Mouse (Mus musculus) stomach, postnatal 0 days (tissue): ENCODE results near the gene Olfr569. TPM values are rescaled to one million over a fixed set of nuclear protein-coding genes. Genes with fewer than 3 reads are reported as not detected.

Experiments used
- ATAC-seq: fragments of 200-750 bp; cut with Nextera tagmentation; 2 replicates; pipeline ENCODE4 v1.8.0; 2017; ENCODE audit not compliant: low FRiP score, low TSS enrichment
- DNase-seq: peaks from one replicate; pipeline ENCODE4 v3.0.0-alpha.2; 2016; ENCODE audit warnings: low spot score
- H3K27ac ChIP-seq: fragments of 300-500 bp; sonication (generic); replicated peaks from 2 replicates; pipeline ENCODE4 v1.5.1; 2014; ENCODE audit warnings: mild to moderate bottlenecking, control low read depth
- H3K27me3 ChIP-seq: fragments of 300-500 bp; sonication (generic); 2 replicates; pipeline ENCODE4 v1.6.1; 2014; ENCODE audit warnings: low read length; ENCODE audit not compliant: control insufficient read depth, insufficient read depth
- H3K36me3 ChIP-seq: fragments of 300-500 bp; sonication (generic); 2 replicates; pipeline ENCODE4 v1.6.1; 2014; ENCODE audit warnings: low read length, mixed read lengths; ENCODE audit not compliant: control insufficient read depth, insufficient read depth
- H3K4me1 ChIP-seq: fragments of 300-500 bp; sonication (generic); replicated peaks from 2 replicates; pipeline ENCODE4 v1.6.1; 2014; ENCODE audit warnings: antibody characterized with exemption; ENCODE audit not compliant: control insufficient read depth, insufficient read depth
- H3K4me2 ChIP-seq: fragments of 300-500 bp; sonication (generic); replicated peaks from 2 replicates; pipeline ENCODE4 v1.6.1; 2014; ENCODE audit warnings: low read depth, mild to moderate bottlenecking, control low read depth, moderate library complexity
- H3K4me3 ChIP-seq: fragments of 300-500 bp; sonication (generic); 2 replicates; pipeline ENCODE4 v1.5.1; 2014; ENCODE audit warnings: low read depth, low read length, control low read depth
- H3K9ac ChIP-seq: fragments of 300-500 bp; sonication (generic); 2 replicates; pipeline ENCODE4 v1.6.1; 2014; ENCODE audit warnings: mild to moderate bottlenecking, low read length, control low read depth, mixed read lengths
- H3K9me3 ChIP-seq: fragments of 300-500 bp; sonication (generic); 2 replicates; pipeline ENCODE4 v1.6.1; 2016; ENCODE audit warnings: low read length; ENCODE audit not compliant: control insufficient read depth
- CTCF ChIP-seq: IDR thresholded peaks from 2 replicates; pipeline ENCODE4 v1.5.1; 2016; ENCODE audit warnings: antibody characterized with exemption, low read depth, mild to moderate bottlenecking, moderate library complexity
- EP300 ChIP-seq: optimal IDR thresholded peaks from 2 replicates; pipeline ENCODE3; 2016; ENCODE audit warnings: antibody characterized with exemption
- WGBS: fragments of 180-500 bp; shearing (Covaris S2); extraction: QIAGEN DNeasy Blood & Tissue Kit; methylation state at CpG from one replicate; pipeline ENCODE4 v1.1.7; 2014; 5-methylcytosine and 5-hydroxymethylcytosine counted together
- polyA plus RNA-seq: library from polyadenylated mRNA; unstranded; fragments of >200 nt; fragmentation: Nextera tagmentation; extraction: Ambion mirVana; gene quantifications from 2 replicates; pipeline ENCODE4 v1.2.1, GENCODE M21; 2015

Gene Olfr569
- polyA plus RNA-seq, 1 experiment from 2014 or later = not detected

DNA sequence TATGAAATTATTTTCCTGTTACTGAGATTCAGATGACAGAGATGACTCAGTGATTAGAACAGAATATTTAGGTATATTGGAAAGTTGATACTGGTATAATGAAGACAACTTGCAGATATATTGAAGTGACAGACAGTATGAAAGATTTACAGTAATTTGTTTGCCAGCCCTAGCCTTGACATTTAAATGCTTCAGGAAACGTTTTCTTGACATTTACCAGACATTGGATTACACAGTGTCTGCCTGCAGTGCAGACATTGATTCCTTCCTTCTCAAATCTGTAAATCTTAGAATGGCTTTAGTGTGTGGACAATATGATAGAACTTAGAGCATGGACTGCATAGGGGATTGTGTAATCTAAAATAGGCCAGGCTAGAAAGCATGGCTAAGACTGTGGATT lies 24.6 kb upstream of the Olfr569 start:
- Histone ChIP-seq H3K9ac (no peak overlapping the region), H3K27me3 (no peaks in the 10 kb centered on the region), H3K27ac (no peak overlapping the region), H3K4me2 (no peak overlapping the region), H3K4me1 (no peaks in the 10 kb centered on the region), H3K9me3 (no peaks in the 10 kb centered on the region), H3K4me3 (no peak overlapping the region), H3K36me3 (no peaks in the 10 kb centered on the region)
- TF ChIP-seq CTCF = no peak
- DNase-seq (no peak), ATAC-seq (no peak)
- WGBS = 24% methylated on average over 1 of the region's 1 CpGs

DNA sequence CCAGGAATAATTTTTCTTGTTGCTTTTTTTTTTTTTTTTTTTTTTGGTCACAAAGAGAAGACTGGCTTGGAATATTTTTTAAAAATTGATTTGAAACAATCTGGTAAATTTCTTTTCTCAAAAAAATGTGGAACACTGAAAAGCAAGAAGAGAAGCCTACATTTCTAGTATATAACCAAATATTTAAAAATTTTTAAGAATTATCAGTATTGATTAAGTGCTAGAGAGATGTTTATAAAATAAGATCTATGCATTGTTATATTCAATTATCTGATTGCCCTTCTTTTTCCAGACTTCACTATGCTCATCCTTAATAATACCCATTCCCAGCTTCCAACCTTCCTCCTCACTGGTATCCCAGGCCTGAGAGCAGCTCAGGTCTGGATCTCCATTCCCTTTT lies 13.9 kb downstream of the Olfr569 start, which contains the start of gene Olfr568:
TSS of gene Olfr568 (plus strand) at position 301 of the 400 bp plus-strand sequence.
- no peaks in the 10 kb centered on the region for H3K9me3 ChIP-seq
- H3K4me2 ChIP-seq = no peak within 1 kb of the TSS
- no peaks in the 10 kb centered on the region for H3K4me1 ChIP-seq
- TF ChIP-seq EP300 (no peak), CTCF (no peak)
- ATAC-seq (no peak), DNase-seq (no peak)
- no peaks in the 10 kb centered on the region for H3K27me3 ChIP-seq
- H3K4me3 ChIP-seq = no peak within 1 kb of the TSS
- H3K36me3 ChIP-seq = no peaks in the 10 kb centered on the region
- H3K9ac ChIP-seq = no peak within 1 kb of the TSS
- no peak within 1 kb of the TSS for H3K27ac ChIP-seq

DNA sequence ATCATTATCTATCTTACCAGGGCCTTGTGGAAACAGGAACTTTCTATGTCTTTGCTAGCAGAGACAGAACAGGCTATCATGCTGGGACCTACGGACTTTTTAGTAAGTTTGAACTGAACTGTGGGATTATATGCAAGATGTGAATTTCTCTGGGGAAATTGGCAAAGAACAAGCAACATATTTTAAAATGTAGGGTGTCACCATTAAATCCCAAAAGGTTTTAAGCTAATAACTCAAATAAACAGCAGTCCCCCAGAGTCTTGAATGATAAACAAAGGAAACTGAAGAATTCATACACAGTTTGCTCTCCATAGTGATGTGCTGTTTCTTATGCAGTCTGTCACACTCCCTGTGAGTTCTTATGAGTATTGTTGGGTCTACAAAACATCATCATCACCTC lies 32.0 kb downstream of the Olfr569 start, which contains the start of gene Olfr566:
TSS of gene Olfr566 (minus strand) at position 101 of the 400 bp plus-strand sequence.
- DNase-seq (no peak), ATAC-seq (no peak)
- Histone ChIP-seq H3K9ac (no peak within 1 kb of the TSS), H3K27me3 (no peaks in the 10 kb centered on the region), H3K4me1 (no peaks in the 10 kb centered on the region), H3K36me3 (no peaks in the 10 kb centered on the region), H3K9me3 (no peaks in the 10 kb centered on the region), H3K4me2 (no peak within 1 kb of the TSS), H3K27ac (no peak within 1 kb of the TSS), H3K4me3 (no peak within 1 kb of the TSS)
- WGBS = 59% methylated on average over 1 of the region's 1 CpGs
- no peak for TF ChIP-seq EP300
- TF ChIP-seq CTCF = no peak

DNA sequence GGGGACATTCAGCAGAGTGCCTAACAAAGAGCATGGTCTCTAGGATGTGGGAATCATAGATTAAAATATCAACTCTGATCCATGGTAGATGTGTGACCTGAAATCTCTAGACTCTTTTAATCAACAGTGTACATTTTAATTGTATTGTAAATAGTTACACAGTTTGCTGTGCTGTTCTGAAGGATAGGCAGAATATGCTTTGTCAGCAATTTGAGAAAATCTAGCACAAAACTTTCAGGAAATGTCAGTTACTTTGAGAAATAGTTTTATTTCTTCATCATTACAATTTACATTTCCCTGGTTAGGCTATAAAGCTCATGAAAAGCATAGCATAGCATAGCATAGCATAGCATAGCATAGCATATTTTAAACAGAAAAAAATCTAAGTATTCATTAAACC lies 34.9 kb downstream of the Olfr569 start:
- Histone ChIP-seq H3K4me3 (no peak overlapping the region), H3K27me3 (no peaks in the 10 kb centered on the region), H3K27ac (no peak overlapping the region), H3K9ac (no peak overlapping the region), H3K36me3 (no peaks in the 10 kb centered on the region), H3K9me3 (no peaks in the 10 kb centered on the region), H3K4me1 (no peaks in the 10 kb centered on the region), H3K4me2 (no peak overlapping the region)
- no peak for TF ChIP-seq EP300
- no peak for TF ChIP-seq CTCF
- ATAC-seq = no peak
- DNase-seq = no peak

Other genes with a start within 250 kb of the Olfr569 start
- gene Olfr555, start 232.1 kb downstream of the Olfr569 start, polyA plus RNA-seq = not detected in 2 replicates
- gene Olfr556, start 226.0 kb downstream of the Olfr569 start, polyA plus RNA-seq = not detected in 2 replicates
- 9.6 and 9.7 TPM in 2 replicates for gene Trim68, start 203.6 kb downstream of the Olfr569 start, polyA plus RNA-seq
- not detected in 2 replicates for gene Olfr557, start 195.0 kb downstream of the Olfr569 start, polyA plus RNA-seq
- 0.27 and 0.40 TPM in 2 replicates for gene Olfr558, start 188.7 kb downstream of the Olfr569 start, polyA plus RNA-seq
- gene Olfr33, start 171.8 kb downstream of the Olfr569 start, polyA plus RNA-seq = not detected in 2 replicates
- not detected in 2 replicates for gene Olfr559, start 163.4 kb downstream of the Olfr569 start, polyA plus RNA-seq
- gene Olfr560, start 131.5 kb downstream of the Olfr569 start, polyA plus RNA-seq = not detected in 2 replicates
- 0.32 and 0.35 TPM in 2 replicates for gene Olfr78, start 131.4 kb downstream of the Olfr569 start, polyA plus RNA-seq
- not detected in 2 replicates for gene Olfr561, start 119.7 kb downstream of the Olfr569 start, polyA plus RNA-seq
- not detected in 2 replicates for gene Olfr564, start 87.4 kb downstream of the Olfr569 start, polyA plus RNA-seq
- gene Olfr566, start 32.1 kb downstream of the Olfr569 start, polyA plus RNA-seq = not detected in 2 replicates
- gene Olfr568, start 13.8 kb downstream of the Olfr569 start, polyA plus RNA-seq = not detected in 2 replicates
- gene Olfr570, start 3.7 kb upstream of the Olfr569 start, polyA plus RNA-seq = not detected in 2 replicates
- not detected in 2 replicates for gene Olfr571, start 26.7 kb upstream of the Olfr569 start, polyA plus RNA-seq
- gene Olfr572, start 33.5 kb upstream of the Olfr569 start, polyA plus RNA-seq = not detected in 2 replicates
- gene Olfr573-ps1, start 51.7 kb upstream of the Olfr569 start, polyA plus RNA-seq = not detected in 2 replicates
- not detected in 2 replicates for gene Olfr574, start 57.6 kb upstream of the Olfr569 start, polyA plus RNA-seq
- not detected in 2 replicates for gene Olfr575, start 67.9 kb upstream of the Olfr569 start, polyA plus RNA-seq
- gene Olfr576, start 71.8 kb upstream of the Olfr569 start, polyA plus RNA-seq = not detected in 2 replicates
- gene Olfr577, start 85.1 kb upstream of the Olfr569 start, polyA plus RNA-seq = not detected in 2 replicates
- not detected in 2 replicates for gene Olfr578, start 98.4 kb upstream of the Olfr569 start, polyA plus RNA-seq
- gene Olfr582, start 147.1 kb upstream of the Olfr569 start, polyA plus RNA-seq = not detected in 2 replicates
- gene Olfr583, start 160.4 kb upstream of the Olfr569 start, polyA plus RNA-seq = not detected in 2 replicates
- not detected in 2 replicates for gene Olfr584, start 191.0 kb upstream of the Olfr569 start, polyA plus RNA-seq
- not detected in 2 replicates for gene Olfr585, start 206.8 kb upstream of the Olfr569 start, polyA plus RNA-seq
- 0.04 TPM in 1 of 2 replicates, not detected in the other for gene Olfr586, start 234.8 kb upstream of the Olfr569 start, polyA plus RNA-seq
- not detected in 2 replicates for gene Olfr588-ps1, start 250.0 kb upstream of the Olfr569 start, polyA plus RNA-seq